Mouse (Mus musculus): Measurements from ENCODE around the gene Map2k3. TPM values are rescaled to one million over a fixed set of nuclear protein-coding genes. Genes with fewer than 3 reads are reported as not detected.

The Map2k3 gene
- polyA plus RNA-seq, 1 experiment from 2014 or later: 47.3 TPM

- Histone ChIP-seq H3K4me3 (ENCODE audit: low read depth, low read length) (no peak overlapping the region), H3K27ac (ENCODE audit: low read depth, low read length) (no peak overlapping the region), H3K27me3 (ENCODE audit: control insufficient read depth, insufficient read depth, low read length) (no peaks in the 10 kb centered on the region), H3K9ac (ENCODE audit: low read length) (no peak overlapping the region), H3K9me3 (ENCODE audit: control insufficient read depth, low read length) (no peaks in the 10 kb centered on the region), H3K4me2 (ENCODE audit: low read depth, low read length, severe bottlenecking) (no peak overlapping the region), H3K36me3 (ENCODE audit: control insufficient read depth, insufficient read depth, low read length) (no peaks in the 10 kb centered on the region), H3K4me1 (replicated peaks; ENCODE audit: control insufficient read depth, insufficient read depth, low read length) (0 out of 2 replicates have a peak, but pooled peaks cover 1% of the 10 kb centered on the region)
- 89% methylated on average over 2 of the region's 2 CpGs for WGBS
- ATAC-seq (replicated peaks; ENCODE audit: low FRiP score) (no peak), DNase-seq (ENCODE audit: low spot score) (no peak)
Observed at GRCm38 (mm10) chr11:60978658-60979057, 46.8 kb downstream of the Map2k3 start.

- H3K27ac ChIP-seq (ENCODE audit: low read depth, low read length): no peak overlapping the region
- DNase-seq (ENCODE audit: low spot score) (no peak), ATAC-seq (replicated peaks; ENCODE audit: low FRiP score) (no peak)
- 90% methylated on average over 5 of the region's 5 CpGs for WGBS
- H3K4me1 ChIP-seq (replicated peaks; ENCODE audit: control insufficient read depth, insufficient read depth, low read length): 0 out of 2 replicates have a peak, but pooled peaks cover 1% of the 10 kb centered on the region
- no peaks in the 10 kb centered on the region for H3K36me3 ChIP-seq (ENCODE audit: control insufficient read depth, insufficient read depth, low read length)
- H3K27me3 ChIP-seq (ENCODE audit: control insufficient read depth, insufficient read depth, low read length): no peaks in the 10 kb centered on the region
- no peak overlapping the region for H3K9ac ChIP-seq (ENCODE audit: low read length)
- no peak overlapping the region for H3K4me3 ChIP-seq (ENCODE audit: low read depth, low read length)
- H3K9me3 ChIP-seq (ENCODE audit: control insufficient read depth, low read length): no peaks in the 10 kb centered on the region
- H3K4me2 ChIP-seq (ENCODE audit: low read depth, low read length, severe bottlenecking): no peak overlapping the region
Observed at GRCm38 (mm10) chr11:60979788-60980187, 48.0 kb downstream of the Map2k3 start.

- 72% methylated on average over 14 of the region's 14 CpGs for WGBS
- Histone ChIP-seq H3K36me3 (ENCODE audit: control insufficient read depth, insufficient read depth, low read length) (no peaks in the 10 kb centered on the region), H3K27me3 (ENCODE audit: control insufficient read depth, insufficient read depth, low read length) (no peaks in the 10 kb centered on the region), H3K4me1 (replicated peaks; ENCODE audit: control insufficient read depth, insufficient read depth, low read length) (no peaks in the 10 kb centered on the region), H3K9me3 (ENCODE audit: control insufficient read depth, low read length) (no peaks in the 10 kb centered on the region), H3K9ac (ENCODE audit: low read length) (no peak overlapping the region), H3K4me3 (ENCODE audit: low read depth, low read length) (no peak overlapping the region), H3K27ac (ENCODE audit: low read depth, low read length) (no peak overlapping the region), H3K4me2 (ENCODE audit: low read depth, low read length, severe bottlenecking) (no peak overlapping the region)
- ATAC-seq (replicated peaks; ENCODE audit: low FRiP score): no peak
- no peak for DNase-seq (ENCODE audit: low spot score)
Observed at GRCm38 (mm10) chr11:60981693-60982486, 50.1 kb downstream of the Map2k3 start.

- Histone ChIP-seq H3K27me3 (ENCODE audit: control insufficient read depth, insufficient read depth, low read length) (no peaks in the 10 kb centered on the region), H3K4me2 (ENCODE audit: low read depth, low read length, severe bottlenecking) (no peak overlapping the region), H3K4me3 (ENCODE audit: low read depth, low read length) (no peak overlapping the region), H3K27ac (ENCODE audit: low read depth, low read length) (no peak overlapping the region), H3K9me3 (ENCODE audit: control insufficient read depth, low read length) (no peaks in the 10 kb centered on the region), H3K9ac (ENCODE audit: low read length) (no peak overlapping the region), H3K4me1 (replicated peaks; ENCODE audit: control insufficient read depth, insufficient read depth, low read length) (no peaks in the 10 kb centered on the region), H3K36me3 (ENCODE audit: control insufficient read depth, insufficient read depth, low read length) (no peaks in the 10 kb centered on the region)
- DNase-seq (ENCODE audit: low spot score) (no peak), ATAC-seq (replicated peaks; ENCODE audit: low FRiP score) (no peak)
- WGBS: 68% methylated on average over 13 of the region's 13 CpGs
Observed at GRCm38 (mm10) chr11:60984912-60985558, 53.2 kb downstream of the Map2k3 start.

- no peak for DNase-seq (ENCODE audit: low spot score)
- H3K36me3 ChIP-seq (ENCODE audit: control insufficient read depth, insufficient read depth, low read length): no peaks in the 10 kb centered on the region
- no peaks in the 10 kb centered on the region for H3K9me3 ChIP-seq (ENCODE audit: control insufficient read depth, low read length)
- no peaks in the 10 kb centered on the region for H3K27me3 ChIP-seq (ENCODE audit: control insufficient read depth, insufficient read depth, low read length)
- H3K9ac ChIP-seq (ENCODE audit: low read length): no peak overlapping the region
- ATAC-seq (replicated peaks; ENCODE audit: low FRiP score): no peak
- H3K27ac ChIP-seq (ENCODE audit: low read depth, low read length): no peak overlapping the region
- no peaks in the 10 kb centered on the region for H3K4me1 ChIP-seq (replicated peaks; ENCODE audit: control insufficient read depth, insufficient read depth, low read length)
- no peak overlapping the region for H3K4me2 ChIP-seq (ENCODE audit: low read depth, low read length, severe bottlenecking)
- H3K4me3 ChIP-seq (ENCODE audit: low read depth, low read length): no peak overlapping the region
- 82% methylated on average over 3 of the region's 3 CpGs for WGBS
Observed at GRCm38 (mm10) chr11:60990428-60990827, 58.6 kb downstream of the Map2k3 start.

Other genes with a start within 250 kb of the Map2k3 start
- gene Llgl1, start 232.3 kb upstream of the Map2k3 start, polyA plus RNA-seq (2014; fragmentation: Nextera tagmentation; extraction: Ambion mirVana): 147 and 153 TPM in 2 replicates
- gene Flii, start 204.8 kb upstream of the Map2k3 start, polyA plus RNA-seq (2014; fragmentation: Nextera tagmentation; extraction: Ambion mirVana): 74.8 and 81.4 TPM in 2 replicates
- 14.2 and 17.8 TPM in 2 replicates for gene Mief2, start 203.6 kb upstream of the Map2k3 start, polyA plus RNA-seq (2014; fragmentation: Nextera tagmentation; extraction: Ambion mirVana)
- 23.8 and 25.9 TPM in 2 replicates for gene Top3a, start 154.7 kb upstream of the Map2k3 start, polyA plus RNA-seq (2014; fragmentation: Nextera tagmentation; extraction: Ambion mirVana)
- gene Smcr8, start 154.5 kb upstream of the Map2k3 start, polyA plus RNA-seq (2014; fragmentation: Nextera tagmentation; extraction: Ambion mirVana): 11.0 and 11.6 TPM in 2 replicates
- 70.5 and 71.7 TPM in 2 replicates for gene Shmt1, start 120.3 kb upstream of the Map2k3 start, polyA plus RNA-seq (2014; fragmentation: Nextera tagmentation; extraction: Ambion mirVana)
- 26.7 and 30.0 TPM in 2 replicates for gene Dhrs7b, start 101.4 kb upstream of the Map2k3 start, polyA plus RNA-seq (2014; fragmentation: Nextera tagmentation; extraction: Ambion mirVana)
- gene Tmem11, start 52.8 kb upstream of the Map2k3 start, polyA plus RNA-seq (2014; fragmentation: Nextera tagmentation; extraction: Ambion mirVana): 59.8 and 70.9 TPM in 2 replicates
- gene Natd1, start 17.3 kb upstream of the Map2k3 start, polyA plus RNA-seq (2014; fragmentation: Nextera tagmentation; extraction: Ambion mirVana): 25.7 and 26.1 TPM in 2 replicates
- gene Kcnj12, start 90.5 kb downstream of the Map2k3 start, polyA plus RNA-seq (2014; fragmentation: Nextera tagmentation; extraction: Ambion mirVana): 0.16 TPM in 1 of 2 replicates, not detected in the other
- gene Tnfrsf13b, start 194.7 kb downstream of the Map2k3 start, polyA plus RNA-seq (2014; fragmentation: Nextera tagmentation; extraction: Ambion mirVana): 0.83 and 1.0 TPM in 2 replicates
- 259 and 277 TPM in 2 replicates for gene Usp22, start 243.0 kb downstream of the Map2k3 start, polyA plus RNA-seq (2014; fragmentation: Nextera tagmentation; extraction: Ambion mirVana)

All from forebrain, embryonic 11.5 days (tissue).